Mouse (Mus musculus) small intestine, adult 2 months (tissue): ENCODE measurements around the gene Map4k1. TPM values are rescaled to one million over a fixed set of nuclear protein-coding genes. Genes with fewer than 3 reads are reported as not detected.

Source experiments
- H3K27ac ChIP-seq: fragments of 200-500 bp; 2 replicates; pipeline ENCODE4 v1.5.1; 2012; ENCODE audit warnings: low read depth, low read length, control low read depth, inconsistent platforms; ENCODE audit not compliant: insufficient read depth
- H3K27me3 ChIP-seq: fragments of 200-500 bp; 2 replicates; pipeline ENCODE4 v1.6.1; 2012; ENCODE audit warnings: mild to moderate bottlenecking, moderate library complexity, low read length, inconsistent platforms; ENCODE audit not compliant: control insufficient read depth, insufficient read depth
- H3K36me3 ChIP-seq: fragments of 200-500 bp; 2 replicates; pipeline ENCODE4 v1.6.1; 2012; ENCODE audit warnings: mild to moderate bottlenecking, low read length, control low read depth, inconsistent platforms; ENCODE audit not compliant: control insufficient read depth, insufficient read depth
- H3K4me1 ChIP-seq: fragments of 200-500 bp; 2 replicates; pipeline ENCODE4 v1.6.1; 2012; ENCODE audit warnings: low read length, inconsistent platforms, mixed read lengths; ENCODE audit not compliant: control insufficient read depth, insufficient read depth, insufficient read length
- H3K4me3 ChIP-seq: fragments of 200-500 bp; 2 replicates; pipeline ENCODE4 v1.5.1; 2012; ENCODE audit warnings: low read depth, mild to moderate bottlenecking, control low read depth, inconsistent platforms, low read length, moderate library complexity
- CTCF ChIP-seq: fragments of 200-500 bp; IDR thresholded peaks from 2 replicates; pipeline ENCODE4 v1.5.1; 2012; ENCODE audit warnings: low read depth, mild to moderate bottlenecking, control low read depth, inconsistent platforms, low read length, moderate library complexity, mixed read lengths; ENCODE audit not compliant: insufficient replicate concordance, insufficient read length; ENCODE audit errors: extremely low read depth
- POLR2A ChIP-seq: fragments of 200-500 bp; IDR thresholded peaks from 2 replicates; pipeline ENCODE4 v1.6.1; 2012; ENCODE audit warnings: low read depth, mild to moderate bottlenecking, control low read depth, inconsistent platforms, low read length, moderate library complexity
- WGBS: fragments of 180-500 bp; shearing (Covaris S2); methylation state at CpG from one replicate; pipeline ENCODE4 v1.1.7; 2018; 5-methylcytosine and 5-hydroxymethylcytosine counted together
- polyA plus RNA-seq: library from polyadenylated mRNA; depleted of rRNA; stranded (reverse); fragments of >200 nt; gene quantifications from 2 replicates; pipeline ENCODE4 v1.2.3, GENCODE M21; 2012; rRNA removed

Gene Map4k1
- polyA plus RNA-seq, 1 experiment, result 21.3 TPM

- WGBS, result 72% methylated on average over 11 of the region's 11 CpGs
- Histone ChIP-seq H3K4me1 (peaks cover 3% of the 10 kb centered on the region; the same call in 1 of the 2 replicates), H3K27ac (no peak overlapping the region), H3K27me3 (peaks cover 13% of the 10 kb centered on the region), H3K4me3 (no peak overlapping the region), H3K36me3 (no peaks in the 10 kb centered on the region)
- TF ChIP-seq POLR2A, result no peak
Observed at GRCm38 (mm10) chr7:29048615-29049014, 66.8 kb downstream of the Map4k1 start.

DNA sequence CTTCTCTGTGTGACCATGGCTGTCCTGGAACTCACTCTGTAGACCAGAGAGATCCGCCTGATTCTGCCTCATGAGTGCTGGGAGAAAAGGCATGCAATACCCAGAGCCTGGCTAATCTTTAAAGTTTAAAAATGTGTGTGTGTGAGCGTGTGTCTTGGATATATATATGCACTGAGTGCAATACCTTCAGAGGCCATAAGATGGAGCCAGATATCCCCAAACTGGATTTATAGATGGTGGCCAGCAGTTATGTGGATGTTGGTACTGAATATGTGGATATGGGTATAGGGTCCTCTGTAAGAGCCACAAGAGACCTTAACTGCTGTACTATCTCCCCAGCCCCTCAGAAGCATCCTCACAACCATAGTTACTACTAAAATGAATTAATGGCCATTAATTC is 68.9 kb downstream of the Map4k1 start:
- Histone ChIP-seq H3K36me3 (no peaks in the 10 kb centered on the region), H3K4me1 (no peaks in the 10 kb centered on the region), H3K27me3 (peaks cover 13% of the 10 kb centered on the region), H3K27ac (no peak overlapping the region), H3K4me3 (no peak overlapping the region)
- TF ChIP-seq CTCF (peak; percentile 14; the same call in 1 of the 2 replicates), POLR2A (no peak)
- WGBS, result 53% methylated on average over 2 of the region's 2 CpGs

DNA sequence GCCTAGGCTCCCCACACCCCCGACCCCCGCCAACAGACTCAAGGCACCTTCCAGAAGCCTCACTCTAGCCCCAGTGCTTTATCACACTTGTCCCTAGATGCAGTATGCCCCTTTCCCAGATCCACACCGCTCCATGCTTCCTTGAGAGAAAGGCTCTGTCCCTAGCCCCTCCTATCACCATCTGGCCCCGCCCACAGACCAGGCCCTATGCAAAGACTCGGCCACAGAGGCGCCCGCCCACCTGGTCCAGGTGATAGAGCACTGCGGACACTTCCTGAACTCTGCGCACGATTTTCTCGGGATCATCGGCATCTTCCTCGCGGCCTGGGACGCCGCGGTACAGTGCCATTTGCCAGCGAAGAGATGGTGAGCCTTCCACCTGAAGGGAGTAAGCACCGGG is 71.0 kb downstream of the Map4k1 start:
- TF ChIP-seq CTCF, result no peak
- no peak for TF ChIP-seq POLR2A
- no peaks in the 10 kb centered on the region for H3K4me1 ChIP-seq
- whole genome bisulfite sequencing, result 4% methylated on average over 19 of the region's 19 CpGs
- no peaks in the 10 kb centered on the region for H3K36me3 ChIP-seq
- H3K27me3 ChIP-seq, result peaks cover 13% of the 10 kb centered on the region
- no peak overlapping the region for H3K27ac ChIP-seq
- H3K4me3 ChIP-seq, result no peak overlapping the region

Other genes starting within 250 kb of the Map4k1 start
- gene Mrps12, start 240.2 kb upstream of the Map4k1 start, polyA plus RNA-seq, result 42.3 and 64.5 TPM in 2 replicates
- 12.8 and 19.0 TPM in 2 replicates for gene Sars2, start 240.1 kb upstream of the Map4k1 start, polyA plus RNA-seq
- gene Ccer2, start 225.9 kb upstream of the Map4k1 start, polyA plus RNA-seq, result not detected in 2 replicates
- 26.2 and 47.6 TPM in 2 replicates for gene Sirt2, start 215.3 kb upstream of the Map4k1 start, polyA plus RNA-seq
- gene Nfkbib, start 214.5 kb upstream of the Map4k1 start, polyA plus RNA-seq, result 76.0 and 138 TPM in 2 replicates
- 4.4 and 7.1 TPM in 2 replicates for gene Rinl, start 193.1 kb upstream of the Map4k1 start, polyA plus RNA-seq
- 67.1 and 140 TPM in 2 replicates for gene Hnrnpl, start 173.5 kb upstream of the Map4k1 start, polyA plus RNA-seq
- gene Ech1, start 156.8 kb upstream of the Map4k1 start, polyA plus RNA-seq, result 201 and 291 TPM in 2 replicates
- 1,096 and 2,780 TPM in 2 replicates for gene Lgals4, start 148.2 kb upstream of the Map4k1 start, polyA plus RNA-seq
- gene Lgals7, start 118.2 kb upstream of the Map4k1 start, polyA plus RNA-seq, result 2.4 TPM in 1 of 2 replicates, not detected in the other
- gene Capn12, start 100.6 kb upstream of the Map4k1 start, polyA plus RNA-seq, result 0.08 and 0.10 TPM in 2 replicates
- gene Actn4, start 19.7 kb upstream of the Map4k1 start, polyA plus RNA-seq, result 506 and 1,069 TPM in 2 replicates
- gene Eif3k, start 186 bp upstream of the Map4k1 start, polyA plus RNA-seq, result 135 and 169 TPM in 2 replicates
- gene Ryr1, start 143.1 kb downstream of the Map4k1 start, polyA plus RNA-seq, result 0.03 and 0.05 TPM in 2 replicates
- 3.3 TPM in 2 replicates for gene Rasgrp4, start 152.8 kb downstream of the Map4k1 start, polyA plus RNA-seq
- 72.6 and 216 TPM in 2 replicates for gene Fam98c, start 174.2 kb downstream of the Map4k1 start, polyA plus RNA-seq
- 0.74 and 0.88 TPM in 2 replicates for gene Ggn, start 188.2 kb downstream of the Map4k1 start, polyA plus RNA-seq
- gene Spred3, start 188.4 kb downstream of the Map4k1 start, polyA plus RNA-seq, result 1.2 and 1.9 TPM in 2 replicates
- gene Psmd8, start 198.7 kb downstream of the Map4k1 start, polyA plus RNA-seq, result 73.0 and 127 TPM in 2 replicates
- 0.32 and 0.53 TPM in 2 replicates for gene Catsperg1, start 232.0 kb downstream of the Map4k1 start, polyA plus RNA-seq